Comparison of ENCODE assay signal across 12 mouse cellular contexts in genomic region chr2:155604560-155605235, GRCm38 (mm10). TPM values are rescaled to one million over a fixed set of nuclear protein-coding genes. Genes with fewer than 3 reads are reported as not detected.
A peak's percentile ranks its signal among the peaks of the same experiment; 100 is the strongest.
DNase-seq lines count a peak whose midpoint lies in the region; ATAC-seq and TF ChIP-seq lines count a peak whose summit lies in the region.
"Had no signal": no experiment of that assay in that cellular context is flagged by ENCODE, and none has a peak within 500 bp of the region (broad histone marks: within the 10 kb centered on the region; RNA-seq: fewer than 3 reads in every experiment).

No protein-coding gene starts in this region.

- H3K4me1 ChIP-seq in heart, embryonic 16.5 days (ENCODE audit: control insufficient read depth, insufficient read depth, low read length), result peaks cover 26% of the 10 kb centered on the region
- H3K4me1 ChIP-seq in erythroblast, embryonic 14.5 days (ENCODE audit: control insufficient read depth), result peaks cover 84% of the 10 kb centered on the region
- peaks cover 27% of the 10 kb centered on the region for H3K4me1 ChIP-seq in liver, postnatal 0 days (ENCODE audit: insufficient read depth)
- H3K4me1 ChIP-seq in thymus, adult 2 months (replicated peaks; ENCODE audit: control insufficient read depth, insufficient read depth, low read length), result no peaks in the 10 kb centered on the region

- no peaks in the 10 kb centered on the region for H3K9me3 ChIP-seq in heart, embryonic 16.5 days (replicated peaks; ENCODE audit: control insufficient read depth, low read length)
- H3K9me3 ChIP-seq in erythroblast, embryonic 14.5 days (ENCODE audit: control insufficient read depth, low read length), result no peaks in the 10 kb centered on the region
- H3K9me3 ChIP-seq in liver, postnatal 0 days (ENCODE audit: low read length), result no peaks in the 10 kb centered on the region

- H3K27ac ChIP-seq in heart, embryonic 16.5 days (ENCODE audit: low read length), result peak overlapping the region; percentile 92
- peak overlapping the region; percentile 87 for H3K27ac ChIP-seq in liver, postnatal 0 days (ENCODE audit: low read depth)
- H3K27ac ChIP-seq in thymus, adult 2 months (ENCODE audit: control insufficient read depth, insufficient read depth, low read length), result no peak overlapping the region
- H3K27ac ChIP-seq: kidney, postnatal 0 days; left cerebral cortex, adult 2 months had no signal

- ATAC-seq in heart, embryonic 16.5 days (replicated peaks; ENCODE audit: extremely low read depth, insufficient read depth, low FRiP score), result peak; percentile 65
- ATAC-seq in liver, postnatal 0 days, result peak; percentile 90

- peak overlapping the region; percentile 43 for H3K9ac ChIP-seq in heart, embryonic 16.5 days (ENCODE audit: low read length)
- peak overlapping the region; percentile 57 for H3K9ac ChIP-seq in liver, postnatal 0 days (replicated peaks)

- no peaks in the 10 kb centered on the region for H3K36me3 ChIP-seq in heart, embryonic 16.5 days (ENCODE audit: control insufficient read depth, insufficient read depth)
- peaks cover 16% of the 10 kb centered on the region for H3K36me3 ChIP-seq in erythroblast, embryonic 14.5 days (ENCODE audit: control insufficient read depth)
- H3K36me3 ChIP-seq in liver, postnatal 0 days (replicated peaks; ENCODE audit: insufficient read depth, low read length), result no peaks in the 10 kb centered on the region
- no peaks in the 10 kb centered on the region for H3K36me3 ChIP-seq in thymus, adult 2 months (ENCODE audit: control insufficient read depth, insufficient read depth, low read length)

- TF ChIP-seq POLR2A in thymus, adult 2 months (IDR thresholded peaks at IDR 0.05; ENCODE audit: control insufficient read depth, extremely low read depth, insufficient read depth, low read length, poor library complexity), result no peak

- peak overlapping the region; percentile 35 for H3K4me2 ChIP-seq in heart, embryonic 16.5 days (ENCODE audit: low read depth, low read length)
- peak overlapping the region; percentile 72 for H3K4me2 ChIP-seq in liver, postnatal 0 days (ENCODE audit: low read depth, low read length)

- TF ChIP-seq CTCF in liver, postnatal 0 days (IDR thresholded peaks at IDR 0.05; ENCODE audit: low read depth), result no peak
- no peak for TF ChIP-seq CTCF in thymus, adult 2 months (IDR thresholded peaks at IDR 0.05; ENCODE audit: borderline replicate concordance, control insufficient read depth, extremely low read depth, insufficient read depth, low read length, poor library complexity)

- no peaks in the 10 kb centered on the region for H3K27me3 ChIP-seq in heart, embryonic 16.5 days (ENCODE audit: control insufficient read depth, insufficient read depth, low read length)
- H3K27me3 ChIP-seq in erythroblast, embryonic 14.5 days (ENCODE audit: control insufficient read depth), result no peaks in the 10 kb centered on the region
- H3K27me3 ChIP-seq in liver, postnatal 0 days (ENCODE audit: insufficient read depth, low read length), result no peaks in the 10 kb centered on the region
- H3K27me3 ChIP-seq in thymus, adult 2 months (ENCODE audit: control insufficient read depth, insufficient read depth, low read length), result no peaks in the 10 kb centered on the region

- no peak overlapping the region for H3K4me3 ChIP-seq in heart, embryonic 16.5 days (ENCODE audit: low read length)
- peak overlapping the region; percentile 61 for H3K4me3 ChIP-seq in erythroblast, embryonic 14.5 days (replicated peaks)
- peak overlapping the region; percentile 25 for H3K4me3 ChIP-seq in liver, postnatal 0 days (ENCODE audit: low read depth, low read length)
- H3K4me3 ChIP-seq in thymus, adult 2 months (ENCODE audit: control insufficient read depth, insufficient read depth, low read length), result no peak overlapping the region
- H3K4me3 ChIP-seq: left cerebral cortex, adult 2 months had no signal

- TF ChIP-seq EP300 in liver, postnatal 0 days (IDR thresholded peaks at IDR 0.05; ENCODE audit: low read depth), result no peak; the same call in 1 of the 2 replicates

- WGBS in heart, embryonic 16.5 days, result 27% methylated on average over 10 of the region's 10 CpGs
- 35% methylated on average over 10 of the region's 10 CpGs for WGBS in liver, postnatal 0 days (ENCODE audit: insufficient replicate concordance)
- 74% methylated on average over 10 of the region's 10 CpGs for WGBS in thymus, adult 2 months

- DNase-seq in heart, adult 9 months (ENCODE audit: low spot score in 2 of 2), result no peak
- peak; percentile 77 for DNase-seq in ZHBTc4 (ENCODE audit: low read depth, low spot score)
- DNase-seq in liver, postnatal 0 days, result peak; percentile 70
- DNase-seq in B cell, adult 2 months, result no peak
- no peak for DNase-seq in gastrocnemius, adult 8-10 months (ENCODE audit: low spot score in 2 of 2)
- DNase-seq in thymus, adult 2 months, result no peak
- DNase-seq: lung, postnatal 14 days; retina, postnatal 1 day had no signal

RNA-seq across cellular contexts. Expression of gene Myh7b, which starts 6.3 kb away (rescaled TPM):
- 22.4 and 26.4 TPM in 2 replicates for polyA plus RNA-seq in heart, embryonic 16.5 days (2015; fragmentation: Nextera tagmentation; extraction: Ambion mirVana)
- 7.6 and 12.3 TPM in 2 replicates for polyA plus RNA-seq in erythroblast, embryonic 14.5 days (2012)
- polyA plus RNA-seq in liver, postnatal 0 days (2015; fragmentation: Nextera tagmentation; extraction: Ambion mirVana), result 0.15 and 0.38 TPM in 2 replicates
- total RNA-seq in gastrocnemius, adult 8-10 months (2022), result 1 to 10 TPM; 2.8 to 4.8 (median 3.3) TPM
- 0.09 and 1.0 TPM in 2 replicates for polyA plus RNA-seq in thymus, adult 2 months (2012; rRNA removed)

RNA-seq across cellular contexts. Expression of gene Gss, which starts 12.1 kb away (rescaled TPM):
- 25.3 and 26.9 TPM in 2 replicates for polyA plus RNA-seq in heart, embryonic 16.5 days (2015; fragmentation: Nextera tagmentation; extraction: Ambion mirVana)
- polyA plus RNA-seq in erythroblast, embryonic 14.5 days (2012), result 6.8 and 8.6 TPM in 2 replicates
- 48.9 and 49.3 TPM in 2 replicates for polyA plus RNA-seq in liver, postnatal 0 days (2015; fragmentation: Nextera tagmentation; extraction: Ambion mirVana)
- 1 to 10 TPM; 5.2 to 6.2 (median 5.6) TPM for total RNA-seq in gastrocnemius, adult 8-10 months (2022)
- polyA plus RNA-seq in thymus, adult 2 months (2012; rRNA removed), result 20.6 and 23.2 TPM in 2 replicates

Comparison
In these comparisons a context has a peak if more than half of its experiments do, and no peak if none do; other contexts are left out.
1. H3K4me3 ChIP-seq: peak in erythroblast, embryonic 14.5 days (single experiment) and liver, postnatal 0 days (single experiment); none in heart, embryonic 16.5 days (single experiment) and thymus, adult 2 months (single experiment).
2. DNase-seq: peak in ZHBTc4 (single experiment) and liver, postnatal 0 days (single experiment); none in heart, adult 9 months (0 of 2), B cell, adult 2 months (0 of 2), gastrocnemius, adult 8-10 months (0 of 2) and thymus, adult 2 months (single experiment).